Mouse (Mus musculus) forebrain, embryonic 10.5 days (tissue): Measurements from ENCODE around the gene Gdpd5. TPM values are rescaled to one million over a fixed set of nuclear protein-coding genes. Genes with fewer than 3 reads are reported as not detected.
"Not testable (repeated sequence)": the region's sequence is repeated elsewhere in the genome, so short reads cannot be mapped to it uniquely, and the experiment has no call there.

Experiments
- DNase-seq: peaks from one replicate; pipeline ENCODE4 v3.0.0-alpha.2; 2017; ENCODE audit warnings: low spot score; ENCODE audit errors: extremely low spot score
- H3K27ac ChIP-seq: fragments of 300-500 bp; sonication (generic); 2 replicates; pipeline ENCODE4 v1.5.1; 2016; ENCODE audit warnings: mild to moderate bottlenecking
- H3K27me3 ChIP-seq: fragments of 300-500 bp; sonication (generic); 2 replicates; pipeline ENCODE4 v1.6.1; 2016; ENCODE audit warnings: mild to moderate bottlenecking; ENCODE audit not compliant: poor library complexity, severe bottlenecking
- H3K36me3 ChIP-seq: fragments of 300-500 bp; sonication (generic); replicated peaks from 2 replicates; pipeline ENCODE4 v1.6.1; 2016; ENCODE audit warnings: mild to moderate bottlenecking, moderate library complexity
- H3K4me1 ChIP-seq: fragments of 300-500 bp; sonication (generic); 2 replicates; pipeline ENCODE4 v1.6.1; 2016
- H3K4me3 ChIP-seq: fragments of 300-500 bp; sonication (generic); 2 replicates; pipeline ENCODE4 v1.5.1; 2016; ENCODE audit warnings: mild to moderate bottlenecking, moderate library complexity
- H3K9me3 ChIP-seq: fragments of 300-500 bp; sonication (generic); 2 replicates; pipeline ENCODE4 v1.6.1; 2016; ENCODE audit warnings: mild to moderate bottlenecking, moderate library complexity
- WGBS: fragments of 180-500 bp; shearing (Covaris S2); methylation state at CpG from one replicate; pipeline ENCODE4 v1.1.7; 2016; 5-methylcytosine and 5-hydroxymethylcytosine counted together
- polyA plus RNA-seq: library from polyadenylated mRNA; unstranded; fragments of >200 nt; fragmentation: Nextera tagmentation; extraction: Ambion mirVana; gene quantifications from 2 replicates; pipeline ENCODE4 v1.2.1, GENCODE M21; 2016

Gdpd5 gene
- polyA plus RNA-seq, 1 experiment from 2014 or later: 15.9 TPM

GRCm38 (mm10) chr7:99355731-99356131 is 25.5 kb upstream of the Gdpd5 start:
- peak overlapping the region; percentile 39 for H3K4me3 ChIP-seq
- H3K27me3 ChIP-seq: no peaks in the 10 kb centered on the region
- peaks cover 88% of the 10 kb centered on the region for H3K4me1 ChIP-seq
- 4% methylated on average over 7 of the region's 7 CpGs for WGBS
- H3K9me3 ChIP-seq: no peaks in the 10 kb centered on the region
- peak overlapping the region; percentile 97 for H3K27ac ChIP-seq
- peak; percentile 80 for DNase-seq
- peaks cover 1% of the 10 kb centered on the region for H3K36me3 ChIP-seq

DNA sequence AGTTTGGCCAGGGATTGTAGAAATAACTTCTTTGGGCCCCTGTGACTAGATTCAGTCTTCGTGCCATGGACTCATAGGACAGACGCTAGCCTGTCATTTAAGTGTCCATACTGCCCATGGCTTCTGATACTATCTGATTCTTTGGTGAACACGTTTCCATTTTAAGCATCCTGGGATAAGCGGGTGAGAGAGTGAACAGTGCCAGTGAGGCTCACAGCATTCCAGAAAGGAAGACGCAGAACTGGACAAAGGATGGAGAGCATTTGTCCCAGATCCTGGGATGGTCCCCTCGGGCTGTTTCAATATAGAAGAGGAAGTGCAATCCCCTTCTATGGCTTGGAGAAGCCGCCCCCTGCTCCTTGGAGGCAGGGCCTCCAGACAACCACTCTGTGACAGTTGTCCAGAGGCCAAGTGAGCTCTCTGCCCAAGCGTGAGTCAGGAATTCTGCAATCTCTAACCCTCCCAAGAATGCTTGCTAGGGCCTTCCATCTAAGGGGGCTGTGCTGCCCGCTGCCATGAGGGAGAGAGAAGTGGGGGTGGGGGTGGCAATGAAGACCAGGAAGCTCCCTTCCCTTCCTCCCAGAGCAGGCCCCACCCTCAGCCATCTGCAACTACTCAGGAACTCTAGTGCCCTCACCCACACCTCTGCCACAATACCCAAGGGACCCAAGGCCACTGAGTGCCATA is 24.8 kb upstream of the Gdpd5 start:
- no peaks in the 10 kb centered on the region; the same call in 1 of the 2 replicates for H3K36me3 ChIP-seq
- H3K4me3 ChIP-seq: peak overlapping the region; percentile 39
- no peaks in the 10 kb centered on the region for H3K27me3 ChIP-seq
- H3K4me1 ChIP-seq: peaks cover 88% of the 10 kb centered on the region
- DNase-seq: no peak
- H3K27ac ChIP-seq: peak overlapping the region; percentile 97
- 35% methylated on average over 9 of the region's 9 CpGs for WGBS
- H3K9me3 ChIP-seq: no peaks in the 10 kb centered on the region

GRCm38 (mm10) chr7:99357201-99357600 is 24.0 kb upstream of the Gdpd5 start:
- no peak overlapping the region for H3K4me3 ChIP-seq
- H3K9me3 ChIP-seq: no peaks in the 10 kb centered on the region
- no peaks in the 10 kb centered on the region for H3K27me3 ChIP-seq
- no peaks in the 10 kb centered on the region for H3K36me3 ChIP-seq
- H3K27ac ChIP-seq: peak overlapping the region; percentile 97
- no peak for DNase-seq
- 87% methylated on average over 7 of the region's 7 CpGs for WGBS
- peaks cover 84% of the 10 kb centered on the region for H3K4me1 ChIP-seq

DNA sequence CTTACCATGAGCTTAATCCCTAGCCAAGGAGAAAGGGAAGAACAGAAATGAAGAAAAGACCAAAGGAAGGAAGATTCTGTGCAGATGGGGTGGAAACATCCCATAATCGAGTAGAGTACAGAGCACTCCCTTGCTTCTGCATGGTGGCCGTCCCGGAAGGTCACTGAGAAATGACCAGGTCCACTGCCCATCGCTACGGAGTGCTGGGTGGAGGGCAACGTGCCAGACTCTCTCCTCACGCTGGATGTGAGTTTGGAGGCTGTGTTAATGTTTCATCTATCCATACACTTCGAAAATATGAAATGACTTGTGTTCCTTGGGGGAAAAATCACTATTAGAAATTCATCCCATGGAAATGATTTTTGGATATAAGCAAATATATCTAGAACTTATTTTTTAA is 22.8 kb upstream of the Gdpd5 start:
- Histone ChIP-seq H3K4me1 (peaks cover 72% of the 10 kb centered on the region), H3K9me3 (peaks cover 5% of the 10 kb centered on the region), H3K4me3 (no peak overlapping the region), H3K27ac (0 out of 2 replicates have a peak overlapping the region, but pooled peaks have one; percentile 44), H3K27me3 (no peaks in the 10 kb centered on the region), H3K36me3 (no peaks in the 10 kb centered on the region)
- WGBS: 85% methylated on average over 8 of the region's 8 CpGs
- no peak for DNase-seq

DNA sequence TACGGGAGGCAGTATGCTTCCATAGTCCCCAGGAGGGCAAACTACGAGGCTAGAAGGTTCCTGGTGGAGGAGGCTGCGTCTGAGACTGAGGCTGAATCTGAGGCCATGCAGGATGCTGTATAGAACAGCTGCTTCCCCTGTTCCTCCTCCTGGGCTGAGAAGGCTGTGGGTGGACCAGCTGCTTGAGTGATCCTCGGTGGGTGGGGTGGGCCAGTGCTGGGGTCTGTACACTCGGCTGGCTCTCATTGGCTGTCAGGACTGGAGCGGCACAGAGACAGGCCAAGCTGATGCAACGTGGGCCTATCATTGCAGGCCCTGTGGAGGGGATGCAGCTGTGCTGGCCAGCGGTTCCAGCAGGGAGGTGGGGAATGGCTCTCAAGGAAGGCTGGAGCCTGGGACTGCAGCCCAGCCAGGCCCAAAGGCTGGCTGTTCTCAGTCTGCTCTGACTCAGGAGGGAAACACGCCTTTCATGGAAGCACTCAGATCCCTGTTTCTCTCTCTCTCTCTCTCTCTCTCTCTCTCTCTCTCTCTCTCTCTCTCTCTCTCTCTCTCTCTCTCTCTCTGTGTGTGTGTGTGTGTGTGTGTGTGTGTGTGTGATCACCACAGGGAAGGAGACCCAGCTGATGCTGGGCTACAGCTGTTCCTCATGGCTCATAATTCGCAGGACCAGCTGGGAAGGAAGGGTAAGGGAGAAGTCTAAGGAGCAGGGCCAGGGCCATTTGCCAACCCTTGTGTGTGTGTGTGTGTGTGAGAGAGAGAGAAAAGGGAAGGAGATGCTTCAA is 21.0 kb upstream of the Gdpd5 start:
- DNase-seq: peak; percentile 90
- no peaks in the 10 kb centered on the region for H3K36me3 ChIP-seq
- H3K27ac ChIP-seq: peak overlapping the region; percentile 94
- WGBS: 4% methylated on average over 10 of the region's 10 CpGs
- no peaks in the 10 kb centered on the region for H3K27me3 ChIP-seq
- H3K4me3 ChIP-seq: peak overlapping the region; percentile 31
- peaks cover 65% of the 10 kb centered on the region for H3K4me1 ChIP-seq
- H3K9me3 ChIP-seq: peaks cover 5% of the 10 kb centered on the region

DNA sequence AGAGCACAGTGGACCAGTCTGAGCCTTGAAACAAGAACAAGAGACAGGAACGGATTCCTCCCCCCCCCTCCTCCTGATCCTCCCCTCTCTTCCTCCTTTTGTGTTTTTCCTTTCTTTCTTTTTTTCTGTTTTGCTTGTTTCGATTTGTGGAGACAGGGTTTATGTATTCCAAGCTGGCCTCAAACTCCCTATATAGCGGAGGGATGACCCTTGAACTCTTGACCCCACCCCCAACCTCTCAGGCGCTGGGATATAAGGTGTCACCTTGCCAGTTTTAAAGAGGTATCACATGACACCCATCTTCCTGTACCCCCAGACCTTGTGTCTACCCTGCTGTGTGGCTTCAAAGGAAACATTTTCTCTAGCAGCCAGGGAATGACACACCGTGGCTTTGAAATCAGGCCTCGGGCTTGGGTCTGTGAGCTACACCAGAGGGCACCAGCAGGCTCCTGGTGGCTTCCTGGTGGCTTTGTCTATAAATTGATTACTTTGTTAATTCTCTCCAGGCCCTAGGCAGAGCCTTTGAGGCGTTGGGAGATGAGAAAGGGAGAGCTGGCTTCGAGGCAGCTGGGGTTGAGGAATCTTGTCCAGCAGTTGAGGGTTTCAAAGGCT is 20.3 kb upstream of the Gdpd5 start:
- H3K9me3 ChIP-seq: peaks cover 5% of the 10 kb centered on the region
- no peaks in the 10 kb centered on the region for H3K36me3 ChIP-seq
- H3K27ac ChIP-seq: peak overlapping the region; percentile 94
- H3K4me3 ChIP-seq: peak overlapping the region; percentile 31; the same call in 1 of the 2 replicates
- H3K4me1 ChIP-seq: peaks cover 58% of the 10 kb centered on the region
- peak; percentile 51 for DNase-seq
- 17% methylated on average over 8 of the region's 8 CpGs for WGBS
- no peaks in the 10 kb centered on the region for H3K27me3 ChIP-seq

DNA sequence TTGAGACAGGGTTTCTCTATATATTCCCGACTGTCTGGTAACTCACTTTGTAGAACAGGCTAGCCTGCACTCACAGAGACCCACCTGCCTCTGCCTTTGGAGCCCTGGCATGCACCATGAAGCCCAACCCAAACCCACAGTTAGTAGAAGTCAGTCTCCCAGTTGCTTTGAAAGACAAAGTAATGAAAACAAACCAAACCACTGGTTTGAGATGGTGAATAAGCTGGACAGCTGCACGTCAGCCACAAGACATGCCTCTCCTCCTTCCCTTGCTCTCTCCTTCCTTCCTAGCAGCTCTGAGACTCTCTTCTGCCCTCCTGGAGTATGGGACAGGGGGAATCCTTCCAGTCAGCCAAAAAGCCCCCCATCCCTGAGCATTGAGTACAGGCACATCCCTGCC is 19.1 kb upstream of the Gdpd5 start:
- Histone ChIP-seq H3K9me3 (peaks cover 5% of the 10 kb centered on the region), H3K36me3 (no peaks in the 10 kb centered on the region), H3K4me3 (no peak overlapping the region), H3K27me3 (no peaks in the 10 kb centered on the region), H3K27ac (peak overlapping the region; percentile 57), H3K4me1 (peaks cover 50% of the 10 kb centered on the region)
- DNase-seq: no peak
- 86% methylated on average over 2 of the region's 2 CpGs for WGBS

GRCm38 (mm10) chr7:99365069-99365468 is 16.1 kb upstream of the Gdpd5 start:
- WGBS: under 1% methylated on average over 5 of the region's 5 CpGs
- peak overlapping the region; percentile 35; the same call in 1 of the 2 replicates for H3K27ac ChIP-seq
- peaks cover 5% of the 10 kb centered on the region for H3K9me3 ChIP-seq

GRCm38 (mm10) chr7:99366716-99367115 is 14.5 kb upstream of the Gdpd5 start:
- Histone ChIP-seq H3K27ac (no peak overlapping the region), H3K27me3 (no peaks in the 10 kb centered on the region)
- 82% methylated on average over 6 of the region's 6 CpGs for WGBS

More at GRCm38 (mm10) chr7:99365069-99365468, 16.1 kb upstream of the Gdpd5 start:
- H3K36me3 ChIP-seq: no peaks in the 10 kb centered on the region
- peaks cover 34% of the 10 kb centered on the region for H3K4me1 ChIP-seq
- H3K27me3 ChIP-seq: no peaks in the 10 kb centered on the region
- no peak overlapping the region for H3K4me3 ChIP-seq
- DNase-seq: peak; percentile 78

GRCm38 (mm10) chr7:99374325-99374724 is 6.9 kb upstream of the Gdpd5 start:
- H3K36me3 ChIP-seq, H3K9me3 ChIP-seq, DNase-seq, H3K4me3 ChIP-seq, H3K27ac ChIP-seq, H3K27me3 ChIP-seq: not testable (repeated sequence)
- peaks cover 11% of the 10 kb centered on the region for H3K4me1 ChIP-seq
- WGBS: 57% methylated on average over 3 of the region's 3 CpGs

More at GRCm38 (mm10) chr7:99366716-99367115, 14.5 kb upstream of the Gdpd5 start:
- no peaks in the 10 kb centered on the region for H3K36me3 ChIP-seq
- peaks cover 5% of the 10 kb centered on the region for H3K9me3 ChIP-seq
- no peak for DNase-seq
- H3K4me3 ChIP-seq: no peak overlapping the region
- H3K4me1 ChIP-seq: peaks cover 17% of the 10 kb centered on the region

DNA sequence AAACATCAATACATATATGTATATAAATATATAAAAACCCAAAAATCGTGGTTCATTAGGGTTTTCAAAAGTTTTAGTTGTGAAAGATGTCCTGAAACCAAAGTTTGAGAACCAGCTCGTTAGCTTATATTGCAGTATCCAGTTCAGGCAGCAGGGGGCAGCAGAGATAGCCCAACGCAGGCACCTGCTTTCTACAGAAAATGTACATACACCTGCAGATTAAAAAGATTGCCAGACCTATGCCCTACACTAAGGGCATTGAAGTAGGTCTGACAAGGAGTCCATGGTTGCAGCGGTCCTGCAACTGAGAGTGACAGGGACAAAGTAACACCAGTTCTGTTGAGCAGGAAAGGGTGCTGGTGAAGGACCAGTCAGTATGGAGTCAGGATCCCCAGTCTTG is 5.8 kb upstream of the Gdpd5 start:
- Histone ChIP-seq H3K27ac (no peak overlapping the region), H3K4me3 (no peak overlapping the region), H3K27me3 (no peaks in the 10 kb centered on the region; the same call in 1 of the 2 replicates), H3K36me3 (no peaks in the 10 kb centered on the region), H3K9me3 (no peaks in the 10 kb centered on the region), H3K4me1 (peaks cover 23% of the 10 kb centered on the region)
- WGBS: 7% methylated on average over 4 of the region's 4 CpGs
- no peak for DNase-seq

DNA sequence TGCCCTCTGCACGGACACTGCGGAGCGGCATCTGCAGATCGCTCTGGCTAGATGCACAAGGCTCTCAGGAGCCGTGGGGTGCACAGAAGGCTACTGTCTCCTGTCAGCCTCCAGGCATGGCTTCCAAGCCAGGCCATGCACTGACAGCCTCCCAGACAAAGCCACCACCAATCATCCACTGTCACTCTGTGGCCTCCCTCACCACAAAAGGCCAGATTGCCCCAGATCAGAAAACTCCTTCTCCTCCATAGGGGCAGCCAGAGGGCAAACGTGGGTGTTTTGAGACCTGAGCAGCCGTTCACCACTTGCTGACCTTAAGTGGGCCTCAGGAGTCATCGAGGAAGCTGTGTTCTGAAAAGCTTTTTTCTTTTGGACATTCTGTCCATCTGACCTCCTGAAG is 2.3 kb upstream of the Gdpd5 start:
- DNase-seq: no peak
- no peak overlapping the region for H3K27ac ChIP-seq
- no peak overlapping the region for H3K4me3 ChIP-seq
- H3K9me3 ChIP-seq: no peaks in the 10 kb centered on the region
- WGBS: 68% methylated on average over 8 of the region's 8 CpGs
- H3K4me1 ChIP-seq: peaks cover 57% of the 10 kb centered on the region
- peaks cover 19% of the 10 kb centered on the region for H3K27me3 ChIP-seq
- no peaks in the 10 kb centered on the region for H3K36me3 ChIP-seq
